Mouse (Mus musculus) spleen, adult 2 months (tissue): ENCODE data around the gene Dgcr2. TPM values are rescaled to one million over a fixed set of nuclear protein-coding genes. Genes with fewer than 3 reads are reported as not detected.

ENCODE experiments used
- DNase-seq, 2 experiments: peaks; one replicate each; pipeline versions ENCODE4 v3.0.0 to v3.0.0-alpha.2; 2012 to 2021; ENCODE audit warnings: low spot score in 2 of 2, low read depth in 1 of 2
- H3K27ac ChIP-seq: fragments of 200-500 bp; 2 replicates; pipeline ENCODE4 v1.5.1; 2012; ENCODE audit warnings: low read length, inconsistent platforms; ENCODE audit not compliant: insufficient read depth
- H3K27me3 ChIP-seq: fragments of 200-500 bp; 2 replicates; pipeline ENCODE4 v1.6.1; 2012; ENCODE audit warnings: mild to moderate bottlenecking, moderate library complexity, low read length, inconsistent platforms; ENCODE audit not compliant: control insufficient read depth, insufficient read depth
- H3K36me3 ChIP-seq: fragments of 200-500 bp; 2 replicates; pipeline ENCODE4 v1.6.1; 2012; ENCODE audit warnings: mild to moderate bottlenecking, low read length, inconsistent platforms; ENCODE audit not compliant: control insufficient read depth, insufficient read depth
- H3K4me1 ChIP-seq: fragments of 200-500 bp; 2 replicates; pipeline ENCODE4 v1.6.1; 2011; ENCODE audit warnings: inconsistent platforms; ENCODE audit not compliant: control insufficient read depth, insufficient read depth, insufficient read length
- H3K4me3 ChIP-seq: fragments of 200-500 bp; 2 replicates; pipeline ENCODE4 v1.5.1; 2011; ENCODE audit warnings: mild to moderate bottlenecking, inconsistent platforms; ENCODE audit not compliant: insufficient read depth, insufficient read length; ENCODE audit errors: extremely low read depth
- CTCF ChIP-seq: fragments of 200-500 bp; IDR thresholded peaks from 2 replicates; pipeline ENCODE4 v1.5.1; 2011; ENCODE audit warnings: mild to moderate bottlenecking, inconsistent platforms; ENCODE audit not compliant: insufficient read depth, insufficient read length, insufficient replicate concordance; ENCODE audit errors: extremely low read depth
- POLR2A ChIP-seq: fragments of 200-500 bp; IDR thresholded peaks from 2 replicates; pipeline ENCODE4 v1.6.1; 2011; ENCODE audit warnings: low read depth, low read length, inconsistent platforms
- WGBS: fragments of 180-500 bp; shearing (Covaris S2); methylation state at CpG from one replicate; pipeline ENCODE4 v1.1.7; 2018; 5-methylcytosine and 5-hydroxymethylcytosine counted together
- polyA plus RNA-seq: library from polyadenylated mRNA; depleted of rRNA; stranded (reverse); fragments of >200 nt; gene quantifications from 2 replicates; pipeline ENCODE4 v1.2.3, GENCODE M21; 2012

Dgcr2 gene
- polyA plus RNA-seq, 1 experiment, result 57.7 TPM

DNA sequence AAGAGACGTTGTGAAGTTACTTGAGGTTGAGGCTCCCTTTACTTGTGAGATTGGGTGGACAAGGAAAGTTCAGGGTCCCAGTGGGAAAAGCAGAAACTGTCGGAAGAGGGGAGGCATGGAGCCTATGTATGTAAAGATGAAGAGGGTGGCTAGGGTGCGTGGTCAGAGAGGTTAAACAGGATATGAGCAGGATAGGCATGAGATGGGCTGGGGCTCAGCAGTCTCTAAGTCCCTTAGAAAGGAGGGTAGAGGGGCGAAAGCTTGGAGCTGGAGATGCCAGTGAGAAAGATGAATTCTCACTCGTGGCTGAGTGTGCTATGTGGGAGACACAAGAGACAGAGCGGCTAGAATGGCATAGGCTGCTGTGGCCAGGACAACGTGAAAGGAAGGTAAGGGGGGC is 65.5 kb downstream of the Dgcr2 start, which contains the start of gene B830017H08Rik:
B830017H08Rik (plus strand) TSS at position 301 of the 400 bp plus-strand sequence.
- WGBS, result 35% methylated on average over 7 of the region's 7 CpGs
- Histone ChIP-seq H3K36me3 (no peaks in the 10 kb centered on the region), H3K27ac (no peak within 1 kb of the TSS), H3K27me3 (peaks cover 9% of the 10 kb centered on the region), H3K4me3 (no peak within 1 kb of the TSS; the same call in 1 of the 2 replicates), H3K4me1 (no peaks in the 10 kb centered on the region; the same call in 1 of the 2 replicates)
- no peak for TF ChIP-seq POLR2A
- TF ChIP-seq CTCF, result no peak
- no peak for DNase-seq

DNA sequence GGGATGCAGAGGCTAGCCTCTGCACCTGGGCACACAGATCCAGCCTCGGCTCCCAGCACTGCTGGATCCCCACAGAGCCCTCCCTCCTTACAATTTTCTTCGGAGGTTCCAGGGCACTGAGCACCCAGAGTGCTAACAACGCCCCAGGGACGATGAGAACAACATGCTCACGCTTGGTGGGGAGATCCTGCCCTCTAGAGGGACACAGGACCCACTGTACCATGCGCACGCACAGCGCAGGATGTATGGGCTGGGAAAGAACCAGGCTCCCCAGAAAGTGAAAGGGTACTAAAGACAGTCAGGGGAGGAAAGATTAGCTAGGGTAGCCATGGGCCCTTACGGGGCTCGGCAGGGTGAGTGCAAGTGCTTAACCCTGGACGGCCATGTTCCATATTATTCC is 66.6 kb downstream of the Dgcr2 start:
- Histone ChIP-seq H3K27me3 (peaks cover 9% of the 10 kb centered on the region), H3K36me3 (no peaks in the 10 kb centered on the region), H3K4me3 (no peak overlapping the region), H3K27ac (no peak overlapping the region), H3K4me1 (no peaks in the 10 kb centered on the region; the same call in 1 of the 2 replicates)
- TF ChIP-seq CTCF (no peak), POLR2A (no peak)
- DNase-seq, result no peak
- 25% methylated on average over 11 of the region's 11 CpGs for WGBS

DNA sequence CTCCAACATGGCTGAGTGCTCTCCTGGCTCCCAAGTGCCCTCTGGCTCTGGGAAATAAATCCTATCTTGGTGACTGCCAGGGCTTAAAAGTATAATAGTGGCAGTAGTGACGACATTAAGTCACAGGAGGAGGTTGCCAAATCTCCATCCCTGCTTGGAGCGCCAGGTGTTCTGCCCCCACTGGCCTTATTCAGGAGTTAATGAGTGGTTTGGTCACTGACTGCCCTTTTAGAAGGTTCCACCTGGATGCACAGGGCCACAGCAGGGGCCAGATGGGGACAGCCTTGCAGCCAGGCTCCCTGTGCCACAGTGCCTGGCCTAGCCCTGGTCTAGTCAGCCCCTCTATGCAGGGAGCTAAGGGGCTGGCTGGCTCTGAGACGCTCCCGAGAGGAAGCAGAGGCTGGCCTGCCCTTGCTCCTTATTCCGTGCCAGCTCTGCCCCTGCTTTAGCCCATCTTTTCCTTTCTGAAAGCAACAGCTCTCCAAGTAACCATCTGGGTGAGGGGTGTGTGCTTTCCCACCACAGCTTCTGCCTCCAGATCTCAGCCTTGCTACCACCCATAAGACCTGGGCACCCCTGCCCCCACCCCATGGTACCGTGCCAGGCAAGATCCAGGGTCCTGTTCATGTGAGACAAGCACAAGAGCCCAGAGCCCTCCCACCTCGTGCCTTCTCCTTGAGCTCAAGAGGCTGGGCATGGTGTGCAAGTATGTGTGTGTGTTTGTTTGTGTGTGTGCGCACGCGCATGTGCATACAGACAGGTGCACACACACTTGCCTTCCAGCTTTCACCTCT is 67.8 kb downstream of the Dgcr2 start:
- DNase-seq, result no peak
- H3K27me3 ChIP-seq, result peaks cover 9% of the 10 kb centered on the region
- WGBS, result 82% methylated on average over 10 of the region's 10 CpGs

DNA sequence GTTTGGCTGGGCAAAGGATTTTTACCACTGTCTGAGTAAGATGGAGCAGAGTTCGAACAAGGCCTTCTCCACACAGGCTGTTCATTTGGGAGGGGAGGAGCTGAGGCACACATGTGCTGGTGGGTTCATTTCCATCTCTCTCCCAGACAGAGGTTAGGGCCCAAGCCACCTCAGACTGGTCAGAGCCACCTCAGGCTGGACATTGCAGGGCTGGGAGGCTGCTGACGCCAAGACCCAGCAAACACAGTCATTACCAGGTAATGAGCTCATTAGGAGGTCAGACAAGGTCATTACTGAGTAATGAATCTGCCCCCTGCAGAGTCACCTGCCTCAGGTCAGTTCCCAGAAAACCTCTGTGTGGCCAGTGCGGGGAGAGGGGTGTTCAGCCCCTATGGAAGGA is 69.5 kb downstream of the Dgcr2 start:
- TF ChIP-seq CTCF (no peak), POLR2A (no peak)
- Histone ChIP-seq H3K4me1 (no peaks in the 10 kb centered on the region; the same call in 1 of the 2 replicates), H3K27ac (no peak overlapping the region), H3K36me3 (no peaks in the 10 kb centered on the region), H3K27me3 (peaks cover 7% of the 10 kb centered on the region), H3K4me3 (no peak overlapping the region)
- DNase-seq, result no peak
- WGBS, result 92% methylated on average over 3 of the region's 3 CpGs

More for the DNA sequence above, 67.8 kb downstream of the Dgcr2 start:
- Histone ChIP-seq H3K4me1 (no peaks in the 10 kb centered on the region; the same call in 1 of the 2 replicates), H3K4me3 (no peak overlapping the region), H3K27ac (no peak overlapping the region), H3K36me3 (no peaks in the 10 kb centered on the region)
- no peak for TF ChIP-seq POLR2A
- no peak for TF ChIP-seq CTCF

DNA sequence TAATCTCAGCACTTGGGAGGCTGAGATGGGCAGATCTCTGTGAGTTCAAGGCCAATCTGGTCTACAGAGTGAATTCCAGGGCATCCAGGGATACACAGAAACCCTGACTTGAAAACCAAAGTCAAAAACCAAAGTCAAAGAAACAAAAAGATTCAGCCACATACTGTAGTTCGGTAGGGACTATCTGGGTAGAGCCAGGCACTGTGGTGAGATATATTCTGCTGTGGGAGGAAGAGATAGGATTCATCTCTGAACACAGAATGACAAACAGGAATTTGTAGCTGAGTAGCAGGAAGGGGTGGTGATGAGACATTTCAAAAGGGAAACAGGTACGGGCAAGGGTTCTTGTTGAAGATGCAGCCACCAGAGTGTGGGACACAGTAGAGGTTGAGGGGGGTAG is 70.1 kb downstream of the Dgcr2 start:
- Histone ChIP-seq H3K4me3 (no peak overlapping the region), H3K27me3 (peaks cover 2% of the 10 kb centered on the region; the same call in 1 of the 2 replicates), H3K36me3 (no peaks in the 10 kb centered on the region), H3K4me1 (no peaks in the 10 kb centered on the region; the same call in 1 of the 2 replicates), H3K27ac (no peak overlapping the region)
- no peak for DNase-seq
- 75% methylated on average over 2 of the region's 2 CpGs for WGBS
- no peak for TF ChIP-seq CTCF
- no peak for TF ChIP-seq POLR2A

DNA sequence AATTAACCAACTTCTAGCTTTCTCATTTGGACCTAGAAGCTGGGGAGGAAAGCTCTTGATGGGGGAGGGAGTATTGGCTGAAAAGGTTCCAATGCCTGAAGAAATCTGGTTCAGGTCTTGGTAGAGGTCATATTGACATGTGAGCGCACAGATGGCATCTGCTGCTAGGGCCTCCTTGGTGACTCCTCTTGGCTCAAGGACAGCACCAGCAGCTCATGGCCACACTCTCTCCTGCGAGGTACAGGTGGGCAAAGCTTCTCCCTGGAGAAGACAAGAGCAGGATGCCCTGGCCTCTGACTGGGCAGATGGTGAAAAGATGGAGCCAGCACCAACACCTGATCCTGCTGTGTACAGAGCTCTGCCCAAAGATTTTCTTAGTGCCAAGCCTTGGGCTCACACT is 71.9 kb downstream of the Dgcr2 start:
- no peak for DNase-seq
- no peaks in the 10 kb centered on the region for H3K27me3 ChIP-seq
- H3K4me3 ChIP-seq, result no peak overlapping the region
- 84% methylated on average over 2 of the region's 2 CpGs for WGBS
- H3K4me1 ChIP-seq, result no peaks in the 10 kb centered on the region
- TF ChIP-seq POLR2A (no peak), CTCF (no peak)
- no peaks in the 10 kb centered on the region for H3K36me3 ChIP-seq
- H3K27ac ChIP-seq, result no peak overlapping the region

DNA sequence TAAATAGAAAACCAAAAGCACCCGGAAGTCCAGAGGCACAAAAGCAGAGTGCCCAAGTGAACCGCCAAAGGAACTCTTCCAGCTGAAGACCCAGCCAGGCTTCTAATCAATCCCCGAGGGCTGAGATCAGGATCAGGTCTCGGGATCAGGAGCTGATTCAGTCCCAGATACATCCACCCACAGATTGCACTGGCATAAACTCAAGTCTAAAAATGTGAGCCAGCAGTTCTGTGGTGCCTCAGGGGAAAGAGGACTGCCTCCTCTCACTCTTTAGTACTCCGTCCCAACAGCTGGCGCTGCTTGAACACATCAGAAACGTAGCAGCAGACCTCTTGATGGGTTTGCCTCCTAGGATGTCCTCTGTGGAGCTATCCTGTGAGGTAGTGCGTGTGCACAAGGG is 81.8 kb downstream of the Dgcr2 start:
- Histone ChIP-seq H3K4me1 (peaks cover 11% of the 10 kb centered on the region), H3K27ac (no peak overlapping the region), H3K4me3 (no peak overlapping the region), H3K36me3 (no peaks in the 10 kb centered on the region), H3K27me3 (no peaks in the 10 kb centered on the region)
- DNase-seq, result no peak
- TF ChIP-seq CTCF (no peak), POLR2A (no peak)
- WGBS, result 91% methylated on average over 8 of the region's 8 CpGs
